Mouse (Mus musculus): ENCODE data around the gene Tnp1. TPM values are rescaled to one million over a fixed set of nuclear protein-coding genes. Genes with fewer than 3 reads are reported as not detected.

Gene Tnp1
- total RNA-seq, 1 experiment = not detected

DNA sequence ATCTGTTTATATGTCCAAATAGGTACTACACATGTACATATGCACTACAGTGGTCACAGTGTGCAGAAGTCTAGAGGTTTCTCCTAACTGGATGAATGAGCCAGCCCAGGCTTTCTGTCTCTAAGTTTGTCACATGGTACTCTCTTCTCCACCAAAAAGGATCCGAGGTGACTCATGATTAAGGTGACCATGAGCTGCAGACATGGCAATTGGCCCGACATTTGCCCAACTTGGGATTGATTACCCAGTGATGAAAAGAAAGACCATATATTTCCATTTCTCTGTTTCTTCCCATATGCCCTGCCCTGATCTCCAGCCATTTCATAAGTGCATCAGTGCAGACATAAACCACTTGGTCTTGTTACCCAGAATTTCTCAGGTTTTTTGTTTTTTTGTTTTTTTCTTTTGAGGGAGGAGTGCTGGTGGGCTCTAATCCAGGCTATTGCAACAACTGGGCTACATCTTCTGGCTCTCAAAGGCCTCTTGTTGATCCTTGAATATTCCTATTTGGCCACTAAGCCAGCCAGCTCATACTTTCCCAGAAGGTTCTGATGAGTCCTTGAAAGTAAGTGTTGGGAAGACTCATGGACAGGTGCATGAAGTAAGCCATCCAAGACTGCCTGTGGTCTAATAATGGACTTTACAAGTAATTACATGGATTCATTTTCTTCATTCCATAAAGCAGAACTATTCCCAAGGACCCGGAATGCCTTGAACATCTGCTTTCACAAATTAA is 40.7 kb upstream of the Tnp1 start:
- no peak for TF ChIP-seq MAFK (IDR thresholded peaks at IDR 0.05; ENCODE audit: insufficient read depth, low read depth, low read length)
- no peak for TF ChIP-seq CHD2 (IDR thresholded peaks at IDR 0.05; ENCODE audit: low read depth, low read length)
- TF ChIP-seq ZNF384 (IDR thresholded peaks at IDR 0.05; ENCODE audit: low read depth, low read length) = no peak
- no peak for TF ChIP-seq ZC3H11A (IDR thresholded peaks at IDR 0.05; ENCODE audit: borderline replicate concordance, low read depth, low read length)
- TF ChIP-seq HCFC1 (IDR thresholded peaks at IDR 0.05; ENCODE audit: borderline replicate concordance, insufficient read depth, low read length) = no peak
- no peaks in the 10 kb centered on the region for H3K36me3 ChIP-seq (ENCODE audit: control insufficient read depth, insufficient read depth, low read length, poor library complexity, severe bottlenecking)
- no peaks in the 10 kb centered on the region for H3K9me3 ChIP-seq (ENCODE audit: control insufficient read depth, insufficient read depth, low read depth, low read length)
- in situ Hi-C loops (cut with MboI; ENCODE audit: low sequenced_read_pairs in 2 of 2, unreplicated experiment in 2 of 2) = no loop called here
- no peaks in the 10 kb centered on the region; a peak in 1 of 4 replicates for H3K4me1 ChIP-seq (ENCODE audit: control insufficient read depth in 2 of 2, insufficient read depth in 2 of 2, low read length in 2 of 2, poor library complexity in 1 of 2)
- no peak overlapping the region for H3K4me3 ChIP-seq (ENCODE audit: insufficient read depth in 1 of 2, low read depth in 1 of 2, low read length in 2 of 2, poor library complexity in 1 of 2, severe bottlenecking in 1 of 2)
- H3K27ac ChIP-seq (ENCODE audit: insufficient read depth, low read depth, low read length, poor library complexity, severe bottlenecking) = no peak overlapping the region
- DNase-seq (ENCODE audit: low read depth, low spot score) = no peak
- no peak overlapping the region for H3K9ac ChIP-seq (ENCODE audit: insufficient read depth, low read depth, low read length, poor library complexity, severe bottlenecking)

DNA sequence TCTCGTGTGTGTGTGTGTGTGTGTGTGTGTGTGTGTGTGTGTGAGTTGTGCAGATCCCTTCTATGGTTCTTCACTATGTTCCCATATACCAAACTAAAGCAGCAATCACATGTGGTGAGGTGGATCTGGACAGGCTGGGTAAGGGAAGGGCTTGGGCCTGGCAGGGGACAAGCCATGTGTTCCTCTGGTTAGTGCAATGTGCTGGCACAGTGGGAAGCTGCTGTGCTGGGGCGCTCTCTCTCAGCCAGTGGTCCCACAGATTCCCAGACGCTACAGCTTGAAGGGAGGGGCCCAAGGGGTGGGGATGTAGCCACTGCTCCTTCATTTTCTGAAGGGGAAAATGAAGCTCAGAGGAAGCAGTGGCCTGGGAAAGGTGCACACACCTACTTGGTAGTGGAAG is 40.1 kb upstream of the Tnp1 start:
- H3K27ac ChIP-seq (ENCODE audit: insufficient read depth, low read depth, low read length, poor library complexity, severe bottlenecking) = no peak overlapping the region
- no peak for DNase-seq (ENCODE audit: low read depth, low spot score)
- H3K4me3 ChIP-seq (ENCODE audit: insufficient read depth in 1 of 2, low read depth in 1 of 2, low read length in 2 of 2, poor library complexity in 1 of 2, severe bottlenecking in 1 of 2) = no peak overlapping the region
- H3K36me3 ChIP-seq (ENCODE audit: control insufficient read depth, insufficient read depth, low read length, poor library complexity, severe bottlenecking) = no peaks in the 10 kb centered on the region
- H3K4me1 ChIP-seq (ENCODE audit: control insufficient read depth in 2 of 2, insufficient read depth in 2 of 2, low read length in 2 of 2, poor library complexity in 1 of 2) = no peaks in the 10 kb centered on the region; a peak in 1 of 4 replicates
- no peaks in the 10 kb centered on the region for H3K9me3 ChIP-seq (ENCODE audit: control insufficient read depth, insufficient read depth, low read depth, low read length)
- no peak overlapping the region for H3K9ac ChIP-seq (ENCODE audit: insufficient read depth, low read depth, low read length, poor library complexity, severe bottlenecking)
- TF ChIP-seq CHD2 (IDR thresholded peaks at IDR 0.05; ENCODE audit: low read depth, low read length) (no peak), ZC3H11A (IDR thresholded peaks at IDR 0.05; ENCODE audit: borderline replicate concordance, low read depth, low read length) (no peak), MAFK (IDR thresholded peaks at IDR 0.05; ENCODE audit: insufficient read depth, low read depth, low read length) (no peak), ZNF384 (IDR thresholded peaks at IDR 0.05; ENCODE audit: low read depth, low read length) (no peak), HCFC1 (IDR thresholded peaks at IDR 0.05; ENCODE audit: borderline replicate concordance, insufficient read depth, low read length) (no peak)
- in situ Hi-C loops (cut with MboI; ENCODE audit: low sequenced_read_pairs in 2 of 2, unreplicated experiment in 2 of 2) = no loop called here

DNA sequence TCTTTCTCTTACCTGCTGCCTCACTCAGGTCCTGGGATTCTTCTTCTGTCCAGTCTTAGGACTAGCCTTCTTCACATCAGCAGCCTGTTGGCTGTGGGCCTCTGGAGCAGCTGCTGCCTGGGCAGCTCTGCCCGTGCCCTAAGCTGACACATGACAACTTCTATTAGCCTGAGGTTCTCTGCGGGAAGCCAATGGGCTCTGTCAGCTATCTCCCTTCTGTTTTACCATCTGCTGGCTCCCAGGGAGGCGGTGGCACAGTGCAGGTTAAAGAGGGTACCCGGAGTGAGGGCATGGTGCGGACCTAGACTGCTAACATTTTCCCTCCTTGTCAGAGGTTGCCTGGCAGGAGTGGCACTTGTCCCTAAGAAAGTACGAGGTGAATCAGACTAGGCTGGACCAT is 39.5 kb upstream of the Tnp1 start:
- Histone ChIP-seq H3K9ac (ENCODE audit: insufficient read depth, low read depth, low read length, poor library complexity, severe bottlenecking) (no peak overlapping the region), H3K4me1 (ENCODE audit: control insufficient read depth in 2 of 2, insufficient read depth in 2 of 2, low read length in 2 of 2, poor library complexity in 1 of 2) (no peaks in the 10 kb centered on the region; a peak in 1 of 4 replicates), H3K27ac (ENCODE audit: insufficient read depth, low read depth, low read length, poor library complexity, severe bottlenecking) (no peak overlapping the region), H3K36me3 (ENCODE audit: control insufficient read depth, insufficient read depth, low read length, poor library complexity, severe bottlenecking) (no peaks in the 10 kb centered on the region), H3K4me3 (ENCODE audit: insufficient read depth in 1 of 2, low read depth in 1 of 2, low read length in 2 of 2, poor library complexity in 1 of 2, severe bottlenecking in 1 of 2) (no peak overlapping the region), H3K9me3 (ENCODE audit: control insufficient read depth, insufficient read depth, low read depth, low read length) (no peaks in the 10 kb centered on the region)
- in situ Hi-C loops (cut with MboI; ENCODE audit: low sequenced_read_pairs in 2 of 2, unreplicated experiment in 2 of 2) = no loop called here
- TF ChIP-seq HCFC1 (IDR thresholded peaks at IDR 0.05; ENCODE audit: borderline replicate concordance, insufficient read depth, low read length) (no peak), CHD2 (IDR thresholded peaks at IDR 0.05; ENCODE audit: low read depth, low read length) (no peak)
- DNase-seq (ENCODE audit: low read depth, low spot score) = no peak

DNA sequence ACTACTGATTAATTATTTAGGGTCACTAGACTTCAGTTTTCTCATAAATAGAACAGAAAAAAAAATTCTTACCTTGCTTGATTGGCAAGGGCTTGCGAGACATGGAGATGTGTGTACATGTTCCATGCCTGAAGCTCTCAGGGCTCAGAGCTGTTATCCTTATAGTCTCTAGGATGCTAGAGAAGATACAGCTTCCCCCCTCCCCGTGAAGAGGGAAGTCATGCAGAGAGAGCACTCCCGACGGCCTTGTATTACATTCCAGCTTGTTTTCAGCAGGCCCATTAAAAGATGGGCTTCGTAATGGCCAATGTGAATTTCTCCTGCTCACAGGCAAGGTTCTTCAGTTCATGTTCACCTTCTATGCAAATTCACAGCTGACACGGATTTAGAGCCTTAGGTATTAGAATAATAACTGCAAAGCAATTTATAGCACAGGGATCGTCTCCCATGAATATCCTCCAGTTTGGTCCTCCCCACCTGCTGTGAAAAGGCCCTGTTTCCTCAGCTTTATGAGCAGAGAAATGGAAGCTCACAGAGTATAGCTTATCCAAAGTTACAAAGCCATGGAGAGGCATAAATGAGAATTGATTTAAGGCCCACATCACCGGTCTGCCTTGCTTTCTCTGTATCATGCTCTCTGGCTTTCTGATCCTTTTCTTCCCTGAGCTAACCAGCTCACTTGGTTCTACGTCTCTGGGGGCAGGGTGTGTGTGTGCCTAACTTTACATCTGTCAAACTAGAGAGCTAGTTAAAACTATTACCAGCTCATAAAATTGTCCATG is 38.0 kb upstream of the Tnp1 start:
- Histone ChIP-seq H3K9me3 (ENCODE audit: control insufficient read depth, insufficient read depth, low read depth, low read length) (no peaks in the 10 kb centered on the region), H3K4me1 (ENCODE audit: control insufficient read depth in 2 of 2, insufficient read depth in 2 of 2, low read length in 2 of 2, poor library complexity in 1 of 2) (no peaks in the 10 kb centered on the region), H3K9ac (ENCODE audit: insufficient read depth, low read depth, low read length, poor library complexity, severe bottlenecking) (no peak overlapping the region), H3K4me3 (ENCODE audit: insufficient read depth in 1 of 2, low read depth in 1 of 2, low read length in 2 of 2, poor library complexity in 1 of 2, severe bottlenecking in 1 of 2) (no peak overlapping the region), H3K36me3 (ENCODE audit: control insufficient read depth, insufficient read depth, low read length, poor library complexity, severe bottlenecking) (no peaks in the 10 kb centered on the region), H3K27ac (ENCODE audit: insufficient read depth, low read depth, low read length, poor library complexity, severe bottlenecking) (no peak overlapping the region)
- no peak for DNase-seq (ENCODE audit: low read depth, low spot score)
- no peak for TF ChIP-seq CHD2 (IDR thresholded peaks at IDR 0.05; ENCODE audit: low read depth, low read length)
- no peak for TF ChIP-seq MAFK (IDR thresholded peaks at IDR 0.05; ENCODE audit: insufficient read depth, low read depth, low read length)
- TF ChIP-seq ZNF384 (IDR thresholded peaks at IDR 0.05; ENCODE audit: low read depth, low read length) = no peak
- TF ChIP-seq ZC3H11A (IDR thresholded peaks at IDR 0.05; ENCODE audit: borderline replicate concordance, low read depth, low read length) = no peak
- TF ChIP-seq HCFC1 (IDR thresholded peaks at IDR 0.05; ENCODE audit: borderline replicate concordance, insufficient read depth, low read length) = no peak
- in situ Hi-C loops (cut with MboI; ENCODE audit: low sequenced_read_pairs in 2 of 2, unreplicated experiment in 2 of 2) = no loop called here

Data from ES-E14 (cell line).